Mouse (Mus musculus) embryo, embryonic 11.5 days (tissue): ENCODE data around the gene Lsm2.
A peak's percentile ranks its signal among the peaks of the same experiment; 100 is the strongest.
"Not testable (repeated sequence)": the region's sequence is repeated elsewhere in the genome, so short reads cannot be mapped to it uniquely, and the experiment has no call there.

Experiments
- DNase-seq: peaks from one replicate; pipeline ENCODE4 v3.0.0-alpha.2; 2012; ENCODE audit warnings: low read depth, low spot score

The Lsm2 gene

GRCm38 (mm10) chr17:34984218-34984617, 2.6 kb downstream of the Lsm2 start:
- no peak for DNase-seq

- no peak for DNase-seq
These were observed 13.1 kb downstream of the Lsm2 start for GRCm38 (mm10) chr17:34994751-34995150.

DNA sequence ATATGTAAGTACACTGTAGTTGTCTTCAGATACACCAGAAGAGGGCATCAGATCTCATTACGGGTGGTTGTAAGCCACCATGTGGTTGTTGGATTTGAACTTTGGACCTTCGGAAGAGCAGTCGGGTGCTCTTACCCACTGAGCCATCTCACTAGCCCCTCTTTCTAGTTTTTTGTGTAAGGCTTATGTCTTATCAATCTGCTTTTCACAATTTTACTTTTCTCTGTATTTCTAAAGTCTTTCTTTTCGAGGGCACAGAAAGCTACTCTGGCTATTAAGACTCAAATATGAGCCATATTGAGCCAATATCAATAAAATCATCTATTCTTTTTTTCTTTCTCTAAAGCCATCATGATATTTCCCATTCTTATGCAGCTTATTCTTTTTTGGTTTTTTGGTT, 13.5 kb downstream of the Lsm2 start:
- not testable (repeated sequence) for DNase-seq

DNA sequence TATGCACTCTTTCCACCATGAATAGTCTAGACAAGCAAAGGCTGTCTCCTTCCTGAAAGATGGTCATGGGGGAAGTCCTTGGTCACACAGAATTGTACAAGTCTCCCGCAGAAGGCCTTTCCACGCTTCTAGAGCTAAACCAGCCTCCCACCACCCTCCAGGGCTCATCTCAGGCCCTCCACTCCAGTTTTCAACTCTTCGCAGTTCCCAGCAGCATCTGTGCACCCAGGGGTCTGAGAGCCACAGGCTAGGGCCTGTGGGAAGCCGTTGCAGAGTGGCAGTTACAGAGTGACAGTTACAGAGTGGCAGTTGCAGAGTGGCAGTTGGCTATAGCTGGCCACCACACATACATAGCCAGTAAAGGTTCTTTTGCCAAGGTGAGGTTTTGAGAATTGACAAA, 14.3 kb downstream of the Lsm2 start:
- not testable (repeated sequence) for DNase-seq

- no peak for DNase-seq
These were observed 14.9 kb downstream of the Lsm2 start for GRCm38 (mm10) chr17:34996411-34997141.

- DNase-seq = no peak
These were observed 15.5 kb downstream of the Lsm2 start for GRCm38 (mm10) chr17:34997142-34997483.

GRCm38 (mm10) chr17:34998526-34999430, 17.1 kb downstream of the Lsm2 start:
- DNase-seq = no peak

DNA sequence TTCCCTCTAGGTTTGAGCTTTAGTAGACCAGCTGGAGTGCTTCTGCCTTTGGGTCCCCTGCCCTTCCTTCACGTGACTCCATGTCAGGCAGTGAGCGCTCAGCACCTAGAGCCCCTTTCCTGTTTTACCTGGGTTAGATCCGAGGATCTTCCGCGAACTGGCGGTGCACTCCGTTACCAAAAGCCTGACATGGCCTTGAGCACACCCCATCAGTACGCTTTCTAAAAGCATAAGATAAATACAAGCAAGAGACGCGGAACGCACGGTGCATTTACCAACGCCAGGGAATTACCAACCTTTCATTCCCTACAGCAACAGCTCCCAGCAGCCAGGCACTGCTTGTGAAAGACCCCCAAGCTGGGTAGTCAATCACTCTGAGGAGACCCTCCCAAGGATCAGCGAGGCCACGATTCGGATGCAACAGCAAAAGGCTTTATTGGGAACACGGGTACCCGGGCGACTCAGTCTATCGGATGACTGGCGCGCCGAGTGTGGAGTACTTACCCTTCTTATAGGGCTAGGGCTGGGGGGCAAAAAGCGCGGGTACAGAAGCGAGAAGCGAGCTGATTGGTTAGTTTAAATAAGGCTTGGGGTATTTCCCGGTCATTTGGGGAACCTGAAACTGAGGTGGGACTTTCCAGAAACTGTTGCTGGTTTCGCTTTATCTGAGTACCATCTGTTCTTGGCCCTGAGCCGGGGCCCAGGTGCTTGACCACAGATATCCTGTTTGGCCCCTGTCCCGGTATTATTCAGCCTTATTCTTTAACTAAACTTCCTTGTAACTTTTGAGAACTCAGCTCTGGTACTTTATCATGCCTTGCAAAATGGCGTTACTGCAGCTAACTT, 18.4 kb downstream of the Lsm2 start:
- not testable (repeated sequence) for DNase-seq

- DNase-seq = peak; percentile 81
These were observed 19.2 kb downstream of the Lsm2 start, which contains the start of gene Vars for GRCm38 (mm10) chr17:35000717-35001451. TSS of gene Vars (plus strand) at chr17:35000987.

- DNase-seq = no peak
These were observed 19.9 kb downstream of the Lsm2 start for GRCm38 (mm10) chr17:35001452-35002152.

GRCm38 (mm10) chr17:35002153-35002865, 20.6 kb downstream of the Lsm2 start:
- DNase-seq = no peak

DNA sequence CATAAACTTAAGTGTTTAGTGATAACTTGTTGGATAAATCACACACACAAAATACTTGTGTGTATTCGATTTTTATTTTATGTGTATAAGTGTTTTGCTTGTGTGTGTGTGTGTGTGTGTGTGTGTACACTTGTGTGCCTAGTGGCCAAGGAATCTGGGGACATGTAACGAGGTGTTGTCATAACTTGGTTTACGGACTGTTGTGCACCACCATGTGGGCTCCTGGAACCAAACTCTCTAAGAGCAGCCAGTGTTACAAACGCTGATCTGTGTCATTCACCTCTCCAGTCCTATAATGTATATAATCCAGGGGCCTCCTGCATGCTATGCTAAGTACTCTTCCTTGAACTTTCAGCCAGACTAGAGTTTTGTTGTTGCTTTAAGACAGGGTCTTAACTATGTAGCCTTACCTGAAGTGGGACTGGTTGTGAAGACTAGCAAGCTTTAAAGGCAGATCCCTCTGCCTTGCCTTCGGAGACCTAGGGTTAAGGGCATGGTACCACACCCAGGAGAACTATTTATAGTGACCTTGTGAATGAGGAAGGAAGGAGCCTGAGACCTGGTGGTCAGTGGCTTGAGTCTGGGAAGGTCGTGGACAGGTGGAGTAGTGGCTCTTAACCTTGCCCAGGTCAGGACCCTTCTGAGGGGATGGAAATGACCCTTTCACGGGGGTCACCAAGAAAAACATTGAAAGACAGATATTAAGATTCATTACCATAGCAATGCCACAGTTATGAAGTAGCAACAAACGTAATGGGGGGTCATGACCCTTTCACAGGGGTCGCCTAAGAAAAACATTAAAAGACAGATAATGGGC, 21.6 kb downstream of the Lsm2 start:
- DNase-seq = no peak

DNA sequence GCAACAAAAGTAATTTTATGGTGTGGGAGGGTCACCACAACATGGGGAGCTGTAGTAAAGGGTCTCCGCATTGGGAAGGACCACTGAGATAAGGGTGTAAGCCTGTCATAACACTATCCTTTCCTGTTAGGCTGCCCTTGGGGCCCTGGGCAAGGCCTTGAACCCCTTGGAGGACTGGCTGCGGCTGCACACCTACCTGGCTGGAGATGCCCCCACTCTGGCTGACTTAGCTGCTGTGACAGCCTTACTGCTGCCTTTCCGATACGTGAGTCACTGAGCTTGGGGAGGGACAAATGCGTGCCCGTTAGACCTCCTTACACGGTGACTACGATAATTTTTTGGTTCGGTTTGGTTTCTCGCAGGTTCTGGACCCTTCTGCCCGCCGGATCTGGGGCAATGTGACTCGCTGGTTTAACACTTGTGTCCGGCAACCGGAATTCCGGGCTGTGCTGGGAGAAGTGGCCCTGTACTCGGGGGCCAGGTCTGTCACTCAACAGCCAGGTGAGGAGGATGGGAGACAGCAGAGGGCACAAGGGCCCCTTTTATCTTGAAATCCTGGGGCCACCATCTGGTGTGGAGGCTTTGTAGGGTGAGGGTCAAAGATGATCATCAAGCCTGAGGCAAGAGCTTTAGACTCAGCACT, 22.5 kb downstream of the Lsm2 start:
- DNase-seq = no peak

- no peak for DNase-seq
These were observed 23.5 kb downstream of the Lsm2 start for GRCm38 (mm10) chr17:35005158-35005557.

DNA sequence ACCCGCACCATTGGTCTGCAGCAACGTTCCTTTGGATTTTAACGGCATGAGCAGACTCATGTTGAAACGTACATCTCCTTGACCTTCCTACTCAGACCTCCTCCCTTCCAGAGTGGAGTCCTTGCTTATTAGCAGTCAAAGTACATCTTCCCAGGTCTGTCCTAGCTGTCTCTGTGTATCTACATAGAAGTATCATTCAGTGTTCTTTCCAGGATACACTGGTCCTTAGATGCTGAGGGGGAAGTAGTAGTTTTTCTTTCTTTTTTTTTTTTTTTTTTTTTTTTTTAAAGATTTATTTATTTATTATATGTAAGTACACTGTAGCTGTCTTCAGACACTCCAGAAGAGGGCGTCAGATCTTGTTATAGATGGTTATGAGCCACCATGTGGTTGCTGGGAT, 24.2 kb downstream of the Lsm2 start:
- not testable (repeated sequence) for DNase-seq

DNA sequence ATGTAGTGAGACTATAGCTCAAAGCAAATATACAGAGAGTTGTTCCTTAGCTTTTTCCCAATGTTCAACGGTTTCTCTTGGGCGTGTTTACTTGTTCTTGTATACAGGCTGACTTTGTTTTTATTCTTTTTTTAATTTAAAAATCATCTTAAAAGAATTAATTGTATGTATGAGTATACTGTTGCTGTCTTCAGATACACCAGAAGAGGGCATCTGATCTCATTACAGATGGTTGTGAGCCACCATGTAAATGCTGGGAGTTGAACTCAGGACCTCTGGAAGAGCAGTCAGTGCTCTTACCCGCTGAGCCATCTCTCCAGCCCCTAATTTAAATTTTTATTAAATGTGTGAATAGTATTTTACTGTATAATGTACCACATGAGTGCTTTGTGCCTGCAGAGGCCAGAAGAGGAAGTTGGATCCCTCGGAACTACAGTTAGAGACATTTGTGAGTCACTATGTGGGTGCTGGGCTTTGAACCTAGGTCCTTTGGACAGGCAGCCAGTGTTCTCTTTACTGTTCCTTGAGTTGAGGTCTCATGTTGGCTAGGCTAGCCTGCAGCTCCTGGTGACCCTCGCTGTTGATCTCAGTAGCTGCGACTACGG, 25.8 kb downstream of the Lsm2 start:
- DNase-seq = no peak

- no peak for DNase-seq
These were observed 27.9 kb downstream of the Lsm2 start for GRCm38 (mm10) chr17:35009586-35009985.

- DNase-seq = no peak
These were observed 29.8 kb downstream of the Lsm2 start for GRCm38 (mm10) chr17:35011440-35011839.
